Mouse (Mus musculus) intestine, embryonic 14.5 days (tissue): ENCODE measurements around the gene Oxgr1. TPM values are rescaled to one million over a fixed set of nuclear protein-coding genes. Genes with fewer than 3 reads are reported as not detected.
A peak's percentile ranks its signal among the peaks of the same experiment; 100 is the strongest.

Source experiments
- ATAC-seq: fragments of 200-750 bp; cut with Nextera tagmentation; replicated peaks from 2 replicates; pipeline ENCODE4 v1.8.0; 2017; ENCODE audit warnings: low read depth, moderate number of reproducible peaks, moderate TSS enrichment, moderate library complexity; ENCODE audit not compliant: low FRiP score, low TSS enrichment
- DNase-seq: peaks from one replicate; pipeline ENCODE4 v3.0.0-alpha.2; 2018; ENCODE audit warnings: low spot score
- H3K27ac ChIP-seq: fragments of 300-500 bp; sonication (generic); 2 replicates; pipeline ENCODE4 v1.5.1; 2014; ENCODE audit warnings: low read depth, mild to moderate bottlenecking, control low read depth
- H3K27me3 ChIP-seq: fragments of 300-500 bp; sonication (generic); replicated peaks from 2 replicates; pipeline ENCODE4 v1.6.1; 2014; ENCODE audit warnings: low read length, control low read depth; ENCODE audit not compliant: control insufficient read depth, insufficient read depth
- H3K36me3 ChIP-seq: fragments of 300-500 bp; sonication (generic); 2 replicates; pipeline ENCODE4 v1.6.1; 2014; ENCODE audit warnings: low read length, control low read depth; ENCODE audit not compliant: control insufficient read depth, insufficient read depth
- H3K4me1 ChIP-seq: fragments of 300-500 bp; sonication (generic); replicated peaks from 2 replicates; pipeline ENCODE4 v1.6.1; 2014; ENCODE audit warnings: low read length, control low read depth, mixed read lengths; ENCODE audit not compliant: control insufficient read depth, insufficient read depth
- H3K4me2 ChIP-seq: fragments of 300-500 bp; sonication (generic); 2 replicates; pipeline ENCODE4 v1.6.1; 2014; ENCODE audit warnings: low read length
- H3K4me3 ChIP-seq: fragments of 300-500 bp; sonication (generic); 2 replicates; pipeline ENCODE4 v1.5.1; 2014; ENCODE audit warnings: low read depth, low read length, control low read depth, mixed read lengths
- H3K9ac ChIP-seq: fragments of 300-500 bp; sonication (generic); 2 replicates; pipeline ENCODE4 v1.6.1; 2014; ENCODE audit warnings: mild to moderate bottlenecking, low read length
- H3K9me3 ChIP-seq: fragments of 300-500 bp; sonication (generic); 2 replicates; pipeline ENCODE4 v1.6.1; 2016; ENCODE audit warnings: low read length, control low read depth; ENCODE audit not compliant: control insufficient read depth
- WGBS: fragments of 180-500 bp; shearing (Covaris S2); extraction: QIAGEN DNeasy Blood & Tissue Kit; methylation state at CpG from one replicate; pipeline ENCODE4 v1.1.7; 2014; 5-methylcytosine and 5-hydroxymethylcytosine counted together
- polyA plus RNA-seq: library from polyadenylated mRNA; unstranded; fragments of >200 nt; fragmentation: Nextera tagmentation; extraction: Ambion mirVana; gene quantifications from 2 replicates; pipeline ENCODE4 v1.2.1, GENCODE M21; 2014

The Oxgr1 gene
- polyA plus RNA-seq, 1 experiment from 2014 or later, result not detected

DNA sequence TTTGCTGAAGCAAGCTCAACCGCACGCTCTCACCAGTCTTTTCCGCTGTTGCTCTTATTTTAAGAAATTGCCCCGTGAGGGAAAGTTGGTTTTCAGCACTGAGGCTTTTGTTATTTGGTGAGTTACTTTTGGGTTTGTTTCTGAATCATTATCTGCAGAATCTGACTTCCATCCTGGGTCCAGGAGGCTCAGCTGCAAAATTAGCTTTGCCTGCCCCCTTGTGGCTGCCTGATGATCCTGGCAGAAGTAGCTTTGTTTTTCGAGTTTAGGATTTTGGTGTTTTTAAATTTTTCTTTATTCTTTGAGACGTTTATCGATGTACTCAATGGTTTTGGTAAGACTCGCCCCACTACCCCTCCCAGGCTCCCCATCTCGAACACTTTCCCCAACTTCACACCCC lies 18.9 kb upstream of the Oxgr1 start:
- no peak overlapping the region for H3K27ac ChIP-seq
- ATAC-seq, result no peak
- H3K4me3 ChIP-seq, result no peak overlapping the region
- H3K9me3 ChIP-seq, result no peaks in the 10 kb centered on the region
- H3K36me3 ChIP-seq, result no peaks in the 10 kb centered on the region
- H3K27me3 ChIP-seq, result no peaks in the 10 kb centered on the region
- DNase-seq, result peak; percentile 80
- 65% methylated on average over 9 of the region's 9 CpGs for WGBS
- H3K9ac ChIP-seq, result no peak overlapping the region
- no peak overlapping the region for H3K4me2 ChIP-seq
- no peaks in the 10 kb centered on the region for H3K4me1 ChIP-seq

- no peak overlapping the region for H3K9ac ChIP-seq
- no peak overlapping the region for H3K4me3 ChIP-seq
- WGBS, result 22% methylated on average over 1 of the region's 1 CpGs
- DNase-seq, result no peak
- no peaks in the 10 kb centered on the region for H3K4me1 ChIP-seq
- no peaks in the 10 kb centered on the region for H3K27me3 ChIP-seq
- no peak for ATAC-seq
- H3K4me2 ChIP-seq, result no peak overlapping the region
- H3K36me3 ChIP-seq, result no peaks in the 10 kb centered on the region
- H3K27ac ChIP-seq, result no peak overlapping the region
- H3K9me3 ChIP-seq, result no peaks in the 10 kb centered on the region
Measured at GRCm38 (mm10) chr14:120033454-120033853, 8.8 kb downstream of the Oxgr1 start.

DNA sequence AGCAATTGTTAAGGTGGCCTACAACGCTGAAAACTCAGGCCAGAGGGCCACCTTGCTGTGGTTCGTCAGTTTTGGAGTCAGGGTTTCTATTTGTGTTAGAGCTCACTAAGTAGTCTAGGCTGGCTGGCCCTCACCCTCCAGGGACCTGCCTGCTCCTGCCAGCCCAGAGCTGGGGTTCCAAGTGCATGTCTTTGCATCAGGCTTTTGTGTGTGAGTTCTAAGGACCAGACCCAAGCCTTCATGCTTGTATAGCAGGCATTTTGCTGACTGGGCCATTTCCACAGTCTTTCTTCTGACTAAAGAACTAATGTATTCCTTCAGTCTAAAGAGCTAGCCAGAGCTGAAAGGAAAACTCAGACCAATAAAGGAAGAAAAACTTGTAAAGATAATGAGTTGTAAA lies 22.3 kb downstream of the Oxgr1 start:
- Histone ChIP-seq H3K9ac (no peak overlapping the region), H3K36me3 (no peaks in the 10 kb centered on the region), H3K27me3 (no peaks in the 10 kb centered on the region), H3K4me3 (no peak overlapping the region), H3K9me3 (no peaks in the 10 kb centered on the region), H3K4me2 (no peak overlapping the region), H3K4me1 (no peaks in the 10 kb centered on the region), H3K27ac (no peak overlapping the region)
- WGBS, result 78% methylated on average over 2 of the region's 2 CpGs
- ATAC-seq (no peak), DNase-seq (no peak)

GRCm38 (mm10) chr14:120009969-120010872 lies 32.0 kb downstream of the Oxgr1 start:
- no peaks in the 10 kb centered on the region for H3K36me3 ChIP-seq
- no peak overlapping the region for H3K4me3 ChIP-seq
- WGBS, result 73% methylated on average over 11 of the region's 11 CpGs
- ATAC-seq (no peak), DNase-seq (peak; percentile 23)
- no peak overlapping the region for H3K4me2 ChIP-seq
- H3K27ac ChIP-seq, result no peak overlapping the region
- H3K9me3 ChIP-seq, result no peaks in the 10 kb centered on the region
- H3K27me3 ChIP-seq, result no peaks in the 10 kb centered on the region
- H3K9ac ChIP-seq, result no peak overlapping the region
- no peaks in the 10 kb centered on the region for H3K4me1 ChIP-seq

DNA sequence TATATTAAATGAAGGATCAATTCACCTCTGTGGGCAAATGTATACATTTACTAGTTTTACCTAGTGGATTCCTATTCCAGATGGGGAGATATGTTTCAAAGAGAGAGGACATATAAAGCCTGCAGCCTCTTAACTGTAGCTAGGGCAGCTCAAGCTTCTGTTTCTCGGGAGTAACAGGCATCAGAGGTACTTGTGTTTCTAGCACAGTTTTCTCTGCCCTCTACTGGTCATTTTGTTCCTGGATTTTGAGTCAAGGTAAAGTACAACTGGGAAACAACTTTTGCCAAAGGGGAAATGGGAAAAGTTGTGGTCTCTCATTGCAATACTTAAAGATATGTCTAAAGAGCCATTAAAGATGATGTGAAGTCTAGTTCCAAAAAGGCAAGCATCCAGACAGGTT lies 37.1 kb downstream of the Oxgr1 start:
- Histone ChIP-seq H3K4me3 (no peak overlapping the region), H3K27me3 (no peaks in the 10 kb centered on the region), H3K27ac (no peak overlapping the region), H3K9ac (no peak overlapping the region), H3K36me3 (no peaks in the 10 kb centered on the region), H3K4me1 (no peaks in the 10 kb centered on the region), H3K9me3 (no peaks in the 10 kb centered on the region), H3K4me2 (no peak overlapping the region)
- ATAC-seq, result no peak
- 34% methylated on average over 1 of the region's 1 CpGs for WGBS
- DNase-seq, result peak; percentile 41

GRCm38 (mm10) chr14:120003661-120004060 lies 38.6 kb downstream of the Oxgr1 start:
- DNase-seq (peak; percentile 1), ATAC-seq (no peak)
- 90% methylated on average over 7 of the region's 7 CpGs for WGBS
- no peak overlapping the region for H3K9ac ChIP-seq
- no peaks in the 10 kb centered on the region for H3K9me3 ChIP-seq
- no peak overlapping the region for H3K4me3 ChIP-seq
- H3K27ac ChIP-seq, result no peak overlapping the region
- no peaks in the 10 kb centered on the region for H3K36me3 ChIP-seq
- H3K27me3 ChIP-seq, result no peaks in the 10 kb centered on the region
- no peaks in the 10 kb centered on the region for H3K4me1 ChIP-seq
- H3K4me2 ChIP-seq, result no peak overlapping the region

DNA sequence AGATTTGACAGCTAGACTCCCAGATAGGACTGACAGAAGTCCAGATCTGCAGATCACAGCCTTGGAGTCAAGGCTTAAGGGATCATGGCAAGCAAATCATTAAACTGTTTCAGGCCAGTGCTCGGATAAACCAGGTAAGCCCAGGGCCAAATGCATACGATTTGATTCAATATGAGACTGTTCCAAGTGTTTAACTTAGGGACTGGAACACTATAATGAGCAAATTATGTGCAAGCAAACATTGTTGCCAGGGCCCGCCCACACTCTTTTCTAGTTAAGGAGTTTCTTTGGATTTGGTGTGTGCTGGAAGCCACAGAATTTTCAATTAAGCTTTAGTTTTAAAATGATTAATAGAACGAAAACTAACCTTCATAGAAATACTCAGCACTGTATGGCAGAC lies 39.6 kb downstream of the Oxgr1 start:
- Histone ChIP-seq H3K9ac (no peak overlapping the region), H3K36me3 (no peaks in the 10 kb centered on the region), H3K9me3 (no peaks in the 10 kb centered on the region), H3K4me3 (no peak overlapping the region), H3K27ac (no peak overlapping the region), H3K4me1 (no peaks in the 10 kb centered on the region), H3K27me3 (no peaks in the 10 kb centered on the region), H3K4me2 (no peak overlapping the region)
- WGBS, result 75% methylated on average over 4 of the region's 4 CpGs
- ATAC-seq (no peak), DNase-seq (peak; percentile 24)

GRCm38 (mm10) chr14:119989651-119990050 lies 52.6 kb downstream of the Oxgr1 start:
- no peaks in the 10 kb centered on the region for H3K36me3 ChIP-seq
- ATAC-seq (no peak), DNase-seq (no peak)
- no peak overlapping the region for H3K4me3 ChIP-seq
- no peaks in the 10 kb centered on the region for H3K27me3 ChIP-seq
- H3K4me1 ChIP-seq, result no peaks in the 10 kb centered on the region
- no peak overlapping the region for H3K9ac ChIP-seq
- no peaks in the 10 kb centered on the region for H3K9me3 ChIP-seq
- WGBS, result 53% methylated on average over 10 of the region's 10 CpGs
- H3K4me2 ChIP-seq, result no peak overlapping the region
- H3K27ac ChIP-seq, result no peak overlapping the region
